In the genomic region with DNA sequence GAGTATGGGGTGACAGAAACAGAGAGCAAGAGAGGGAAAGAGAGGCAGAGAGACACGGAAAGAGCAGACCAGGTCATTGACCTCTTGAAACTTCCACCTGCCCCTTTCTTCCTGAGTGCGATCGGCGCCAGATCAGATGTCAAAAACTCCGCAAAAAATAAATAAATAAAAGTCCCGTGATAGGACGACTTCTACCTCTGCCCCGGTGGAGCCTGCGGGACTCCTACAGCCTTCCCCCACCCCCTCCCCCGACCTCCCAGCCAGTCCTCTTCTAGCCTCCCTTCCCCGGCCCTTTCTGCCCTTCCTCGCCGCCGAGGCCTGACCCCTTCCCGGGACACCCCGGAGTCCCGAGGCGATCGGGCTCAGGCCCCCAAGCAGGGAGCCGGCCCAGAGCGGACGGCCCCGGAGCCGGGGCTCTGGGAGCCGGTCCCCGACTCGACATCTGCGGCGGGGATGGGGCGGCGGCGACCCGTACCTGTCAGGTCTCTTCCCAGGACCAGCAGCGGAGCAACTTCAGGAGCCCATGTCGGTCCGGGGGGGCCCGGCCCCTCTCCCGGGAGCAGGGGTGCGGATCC, we compare ENCODE assay signal across 8 mouse cellular contexts. TPM values are rescaled to one million over a fixed set of nuclear protein-coding genes. Genes with fewer than 3 reads are reported as not detected.
DNase-seq lines count a peak whose midpoint lies in the region; ATAC-seq and TF ChIP-seq lines count a peak whose summit lies in the region.

No protein-coding gene starts in this region.

- intact Hi-C loops in left cerebral cortex, adult 2 months (cut with DNase I) = no loop called here
- intact Hi-C loops in left cerebral cortex, postnatal 14 days (cut with DNase I) = no loop called here

- no peak for TF ChIP-seq POLR2A in brain, embryonic 14.5 days (IDR thresholded peaks at IDR 0.05; ENCODE audit: borderline replicate concordance, extremely low read depth, insufficient read depth, insufficient read length, poor library complexity, severe bottlenecking)

- peaks cover 14% of the 10 kb centered on the region for H3K4me1 ChIP-seq in hindbrain, embryonic 12.5 days

- peak overlapping the region; percentile 91 for H3K27ac ChIP-seq in left cerebral cortex, adult 2 months
- H3K27ac ChIP-seq in hindbrain, embryonic 12.5 days = peak overlapping the region; percentile 86

- peak overlapping the region; percentile 94 for H3K4me3 ChIP-seq in left cerebral cortex, adult 2 months
- H3K4me3 ChIP-seq in hindbrain, embryonic 12.5 days = peak overlapping the region; percentile 94

- peak overlapping the region; percentile 72 for H3K4me2 ChIP-seq in hindbrain, embryonic 12.5 days (replicated peaks)

- WGBS in hindbrain, embryonic 12.5 days = 0% methylated on average over 30 of the region's 39 CpGs

- TF ChIP-seq CTCF in left cerebral cortex, adult 2 months (IDR thresholded peaks at IDR 0.05) = no peak
- TF ChIP-seq CTCF in brain, embryonic 14.5 days (IDR thresholded peaks at IDR 0.05; ENCODE audit: borderline replicate concordance, extremely low read depth, insufficient read depth, insufficient read length) = no peak

- H3K27me3 ChIP-seq in hindbrain, embryonic 12.5 days = 0 out of 2 replicates have a peak, but pooled peaks cover 2% of the 10 kb centered on the region

- no peaks in the 10 kb centered on the region for H3K36me3 ChIP-seq in hindbrain, embryonic 12.5 days

- ATAC-seq in hindbrain, embryonic 12.5 days (ENCODE audit: low FRiP score) = no peak; the same call in 1 of the 2 replicates

- no peaks in the 10 kb centered on the region for H3K9me3 ChIP-seq in hindbrain, embryonic 12.5 days (replicated peaks)

- peak in 1 of 2 experiments; percentile 14 for DNase-seq in left cerebral cortex, adult 2 months (ENCODE audit: extremely low spot score in 1 of 2, low spot score in 2 of 2)
- DNase-seq in left cerebral cortex, postnatal 14 days (ENCODE audit: low spot score in 2 of 2) = no peak
- peak; percentile 49 for DNase-seq in brain, embryonic 14.5 days (ENCODE audit: low read depth)
- peak; percentile 25 for DNase-seq in mesoderm, embryonic 11.5 days (ENCODE audit: low read depth, low spot score)
- DNase-seq in spleen, postnatal 4 days (ENCODE audit: low spot score in 2 of 2) = no peak
- no peak for DNase-seq in natural killer cell, adult 2 months (ENCODE audit: low spot score in 2 of 2)
- no peak for DNase-seq in spleen, adult 12 weeks (ENCODE audit: low spot score)

- peak overlapping the region; percentile 92 for H3K9ac ChIP-seq in hindbrain, embryonic 12.5 days

RNA-seq across cellular contexts. Expression of a gene that starts 14.7 kb away (rescaled TPM):
- 10 to 100 TPM; 59.7 to 60.6 TPM for total RNA-seq in left cerebral cortex, adult 2 months (2021)
- total RNA-seq in left cerebral cortex, postnatal 14 days (2021) = 10 to 100 TPM; 56.6 to 60.8 TPM
- polyA plus RNA-seq in brain, embryonic 14.5 days (2012; rRNA removed) = 38.6 and 49.6 TPM in 2 replicates
- 25.5 and 27.8 TPM in 2 replicates for polyA plus RNA-seq in hindbrain, embryonic 12.5 days (2016; fragmentation: Nextera tagmentation; extraction: Ambion mirVana)

RNA-seq across cellular contexts. Expression of a gene that starts 30.9 kb away (rescaled TPM):
- 10 to 100 TPM; 49.8 to 53.0 TPM for total RNA-seq in left cerebral cortex, adult 2 months (2021)
- 10 to 100 TPM; 41.5 to 46.7 TPM for total RNA-seq in left cerebral cortex, postnatal 14 days (2021)
- polyA plus RNA-seq in brain, embryonic 14.5 days (2012; rRNA removed) = 23.4 and 33.1 TPM in 2 replicates
- polyA plus RNA-seq in hindbrain, embryonic 12.5 days (2016; fragmentation: Nextera tagmentation; extraction: Ambion mirVana) = 8.4 and 9.5 TPM in 2 replicates

Comparison
In these comparisons a context has a peak if more than half of its experiments do, and no peak if none do; other contexts are left out.
1. DNase-seq: peak in brain, embryonic 14.5 days (single experiment) and mesoderm, embryonic 11.5 days (single experiment); none in left cerebral cortex, postnatal 14 days (0 of 2), spleen, postnatal 4 days (0 of 2), natural killer cell, adult 2 months (0 of 2) and spleen, adult 12 weeks (single experiment).